In the genomic region with DNA sequence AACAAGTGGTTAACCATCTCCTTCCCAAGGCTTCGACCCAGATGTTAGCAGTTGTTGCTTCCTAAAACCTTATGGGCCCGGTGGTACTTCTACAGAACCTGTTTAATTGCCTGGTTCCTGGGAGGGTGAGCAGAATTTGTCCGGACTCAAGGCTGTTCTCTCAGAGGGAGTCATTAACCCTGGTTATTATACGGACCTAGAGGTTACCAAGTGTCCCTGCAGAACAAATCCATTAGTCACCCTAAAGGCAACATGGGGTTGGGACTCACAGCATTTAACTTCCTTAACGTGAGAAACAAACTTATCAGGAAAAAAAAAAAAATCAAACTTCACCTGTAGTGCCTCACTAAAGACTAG, we compare ENCODE assay signal across 8 mouse cellular contexts. TPM values are rescaled to one million over a fixed set of nuclear protein-coding genes. Genes with fewer than 3 reads are reported as not detected.
DNase-seq lines count a peak whose midpoint lies in the region; ATAC-seq and TF ChIP-seq lines count a peak whose summit lies in the region.

No protein-coding gene starts in this region.

- no peaks in the 10 kb centered on the region for H3K9me3 ChIP-seq in embryonic facial prominence, embryonic 15.5 days (replicated peaks)
- H3K9me3 ChIP-seq in limb, embryonic 11.5 days (ENCODE audit: control insufficient read depth, low read length): no peaks in the 10 kb centered on the region

- H3K4me3 ChIP-seq in kidney, adult 2 months (ENCODE audit: insufficient read depth, low read depth, low read length): peak overlapping the region; percentile 27; the same call in 1 of the 2 replicates
- peak overlapping the region; percentile 22 for H3K4me3 ChIP-seq in embryonic facial prominence, embryonic 15.5 days (replicated peaks)
- 0 out of 2 replicates have a peak overlapping the region, but pooled peaks have one; percentile 3 for H3K4me3 ChIP-seq in limb, embryonic 11.5 days (ENCODE audit: low read depth, low read length)
- no peak overlapping the region for H3K4me3 ChIP-seq in myocyte

- no peaks in the 10 kb centered on the region for H3K27me3 ChIP-seq in kidney, adult 2 months (replicated peaks; ENCODE audit: control insufficient read depth, insufficient read depth, low read length)
- H3K27me3 ChIP-seq in embryonic facial prominence, embryonic 15.5 days: no peaks in the 10 kb centered on the region
- no peaks in the 10 kb centered on the region for H3K27me3 ChIP-seq in limb, embryonic 11.5 days (ENCODE audit: control insufficient read depth, insufficient read depth, low read length)
- H3K27me3 ChIP-seq in myocyte (ENCODE audit: control insufficient read depth, insufficient read depth, insufficient read length): no peaks in the 10 kb centered on the region

- H3K79me2 ChIP-seq in myocyte (ENCODE audit: control insufficient read depth, insufficient read depth): peaks cover 87% of the 10 kb centered on the region

- H3ac ChIP-seq in myocyte (ENCODE audit: control insufficient read depth, insufficient read length): no peak overlapping the region

- TF ChIP-seq POLR2A in kidney, adult 2 months (IDR thresholded peaks at IDR 0.05; ENCODE audit: low read depth, low read length): no peak
- no peak for TF ChIP-seq POLR2A in myocyte (IDR thresholded peaks at IDR 0.05; ENCODE audit: insufficient read length, low read depth)

- no peak overlapping the region for H3K27ac ChIP-seq in kidney, adult 2 months (ENCODE audit: insufficient read depth, low read depth, low read length)
- H3K27ac ChIP-seq in embryonic facial prominence, embryonic 15.5 days (replicated peaks): peak overlapping the region; percentile 90
- H3K27ac ChIP-seq in limb, embryonic 11.5 days (replicated peaks; ENCODE audit: low read depth, low read length): no peak overlapping the region; the same call in 1 of the 2 replicates

- no peak overlapping the region for H3K9ac ChIP-seq in embryonic facial prominence, embryonic 15.5 days
- H3K9ac ChIP-seq in limb, embryonic 11.5 days (ENCODE audit: low read length): no peak overlapping the region

- DNase-seq in kidney, adult 2 months: no peak
- DNase-seq in kidney, adult 8-10 months: no peak
- DNase-seq in limb, embryonic 11.5 days (ENCODE audit: low spot score): no peak
- no peak for DNase-seq in adrenal gland, adult (ENCODE audit: inconsistent age in 2 of 2, low spot score in 1 of 2)
- DNase-seq in frontal cortex, adult 2 months (ENCODE audit: extremely low spot score in 1 of 2, low spot score in 1 of 2): no peak
- DNase-seq in left cerebral cortex, adult 18-20 months (ENCODE audit: low spot score in 2 of 2): no peak

- peaks cover 13% of the 10 kb centered on the region for H3K4me1 ChIP-seq in kidney, adult 2 months (ENCODE audit: control insufficient read depth, insufficient read depth, low read length)
- H3K4me1 ChIP-seq in embryonic facial prominence, embryonic 15.5 days: peaks cover 64% of the 10 kb centered on the region
- H3K4me1 ChIP-seq in limb, embryonic 11.5 days (ENCODE audit: control insufficient read depth, insufficient read depth, low read length): peaks cover 22% of the 10 kb centered on the region

- TF ChIP-seq CTCF in kidney, adult 2 months (conservative IDR thresholded peaks at IDR 0.05; ENCODE audit: insufficient read depth, insufficient read length, low read depth, low read length): no peak

- no peak for ATAC-seq in embryonic facial prominence, embryonic 15.5 days (ENCODE audit: insufficient number of reproducible peaks, low FRiP score, low TSS enrichment, low read depth)
- ATAC-seq in limb, embryonic 11.5 days (ENCODE audit: insufficient number of reproducible peaks, low FRiP score, low TSS enrichment, low read depth): no peak; the same call in 1 of the 2 replicates

- 14% methylated on average over 5 of the region's 5 CpGs for WGBS in kidney, adult 2 months
- WGBS in embryonic facial prominence, embryonic 15.5 days: 4% methylated on average over 5 of the region's 5 CpGs
- 2% methylated on average over 5 of the region's 5 CpGs for WGBS in limb, embryonic 11.5 days

- no peaks in the 10 kb centered on the region for H3K36me3 ChIP-seq in kidney, adult 2 months (ENCODE audit: control insufficient read depth, insufficient read depth, low read length)
- H3K36me3 ChIP-seq in embryonic facial prominence, embryonic 15.5 days: no peaks in the 10 kb centered on the region
- no peaks in the 10 kb centered on the region for H3K36me3 ChIP-seq in limb, embryonic 11.5 days (ENCODE audit: control insufficient read depth, insufficient read depth, low read length)
- peaks cover 13% of the 10 kb centered on the region for H3K36me3 ChIP-seq in myocyte (ENCODE audit: control insufficient read depth, insufficient read depth)

- peak overlapping the region; percentile 51 for H3K4me2 ChIP-seq in embryonic facial prominence, embryonic 15.5 days (replicated peaks)
- H3K4me2 ChIP-seq in limb, embryonic 11.5 days (ENCODE audit: low read depth, severe bottlenecking): peak overlapping the region; percentile 54
- H3K4me2 ChIP-seq in myocyte (ENCODE audit: low read depth): peak overlapping the region; percentile 80

TF ChIP-seq in myocyte, 11 proteins besides CTCF, POLR2A, EP300 and RAD21:
- TF ChIP-seq MYOD1 (IDR thresholded peaks at IDR 0.05; ENCODE audit: control insufficient read depth in 1 of 3, insufficient read length in 2 of 3, low read depth in 2 of 3) (no peak), E2F4 (IDR thresholded peaks at IDR 0.05; ENCODE audit: insufficient read depth) (no peak)

RNA-seq across cellular contexts. Expression of a gene that starts 11.4 kb away (rescaled TPM):
- 6.5 and 7.0 TPM in 2 replicates for polyA plus RNA-seq in kidney, adult 2 months (2012; rRNA removed)
- polyA plus RNA-seq in embryonic facial prominence, embryonic 15.5 days (2015; fragmentation: Nextera tagmentation; extraction: Ambion mirVana): 20.5 and 20.6 TPM in 2 replicates
- polyA plus RNA-seq in limb, embryonic 11.5 days (2014; fragmentation: Nextera tagmentation; extraction: Ambion mirVana): 3.9 TPM in 2 replicates
- polyA plus RNA-seq in myocyte (2012; fragmentation: generic; extraction: Trizol): 130 TPM
- polyA plus RNA-seq in frontal cortex, adult 2 months (2012; rRNA removed): 14.7 and 15.8 TPM in 2 replicates
- total RNA-seq in left cerebral cortex, adult 18-20 months (2021): 10 to 100 TPM; 10.2 to 11.2 TPM
